Comparison of ENCODE assay signal across 14 mouse cellular contexts in the genomic region with DNA sequence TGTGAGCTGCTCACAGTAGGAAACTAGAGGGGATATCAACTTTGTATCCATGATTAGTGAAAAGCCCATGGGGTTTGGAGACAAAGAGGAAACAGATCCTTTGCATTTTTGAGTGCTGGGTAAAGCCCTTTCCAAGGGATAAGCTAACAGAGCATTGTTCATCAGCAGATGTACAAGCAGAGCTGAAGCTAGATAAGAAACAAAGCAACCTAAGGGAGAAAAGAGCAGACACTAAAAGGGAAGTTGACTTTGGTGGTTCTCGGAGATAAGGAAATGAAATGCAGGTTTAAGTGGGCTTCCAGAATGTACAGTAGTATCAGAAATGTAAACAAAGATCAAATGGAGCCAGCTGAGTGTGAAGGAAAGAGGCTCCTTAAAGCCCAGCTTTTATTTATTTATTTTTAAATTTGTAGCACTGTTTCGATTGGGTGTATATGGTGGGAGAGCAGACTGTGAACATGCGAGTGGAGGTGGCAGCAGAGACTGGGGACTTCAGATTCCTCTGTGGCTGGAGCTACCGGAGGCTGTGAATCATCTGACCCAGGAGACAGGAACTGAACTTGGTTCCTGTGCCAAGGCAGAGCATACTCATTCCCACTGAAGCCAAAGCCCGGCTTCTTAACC.
DNase-seq lines count a peak whose midpoint lies in the region; ATAC-seq and TF ChIP-seq lines count a peak whose summit lies in the region.
"Had no signal": no experiment of that assay in that cellular context is flagged by ENCODE, and none has a peak within 500 bp of the region (broad histone marks: within the 10 kb centered on the region; RNA-seq: fewer than 3 reads in every experiment).

No protein-coding gene starts in this region.

- peak; percentile 61; the same call in 1 of the 2 replicates for ATAC-seq in heart, embryonic 11.5 days (replicated peaks; ENCODE audit: insufficient number of reproducible peaks, low FRiP score, low TSS enrichment)
- peak; percentile 47; the same call in 1 of the 2 replicates for ATAC-seq in lung, embryonic 16.5 days (ENCODE audit: low read depth)
- ATAC-seq in megakaryocyte, adult 5-6 weeks (ENCODE audit: poor library complexity, severe bottlenecking): 0 out of 2 replicates have a peak, but pooled peaks have one; percentile 35
- ATAC-seq: forebrain, embryonic 13.5 days had no signal

- no peaks in the 10 kb centered on the region for H3K36me3 ChIP-seq in heart, embryonic 11.5 days (ENCODE audit: control insufficient read depth, insufficient read depth, low read length)
- no peaks in the 10 kb centered on the region for H3K36me3 ChIP-seq in lung, embryonic 16.5 days (ENCODE audit: control insufficient read depth, insufficient read depth, low read length)
- H3K36me3 ChIP-seq: lung, embryonic 15.5 days had no signal

- no peak overlapping the region for H3K27ac ChIP-seq in heart, embryonic 11.5 days (ENCODE audit: low read depth, low read length)
- no peak overlapping the region for H3K27ac ChIP-seq in lung, embryonic 16.5 days (ENCODE audit: low read length)
- H3K27ac ChIP-seq: forebrain, embryonic 13.5 days; lung, embryonic 15.5 days had no signal

- H3K4me1 ChIP-seq in heart, embryonic 11.5 days (ENCODE audit: control insufficient read depth, insufficient read depth, low read length): peaks cover 8% of the 10 kb centered on the region; the same call in 1 of the 2 replicates
- H3K4me1 ChIP-seq in lung, embryonic 16.5 days (replicated peaks; ENCODE audit: control insufficient read depth, insufficient read depth, low read length): peaks cover 6% of the 10 kb centered on the region
- H3K4me1 ChIP-seq: forebrain, embryonic 13.5 days had no signal

- H3K9me3 ChIP-seq in heart, embryonic 11.5 days (replicated peaks; ENCODE audit: control insufficient read depth, low read length): no peaks in the 10 kb centered on the region
- no peaks in the 10 kb centered on the region for H3K9me3 ChIP-seq in lung, embryonic 16.5 days (ENCODE audit: control insufficient read depth, low read length)
- H3K9me3 ChIP-seq: forebrain, embryonic 13.5 days; lung, embryonic 15.5 days had no signal

- no peak for TF ChIP-seq POLR2A in brain, embryonic 14.5 days (IDR thresholded peaks at IDR 0.05; ENCODE audit: borderline replicate concordance, extremely low read depth, insufficient read depth, insufficient read length, poor library complexity, severe bottlenecking)

- WGBS in heart, embryonic 11.5 days (ENCODE audit: insufficient replicate concordance): 17% methylated on average over 5 of the region's 5 CpGs
- 5% methylated on average over 5 of the region's 5 CpGs for WGBS in lung, embryonic 16.5 days

- intact Hi-C loops in heart, postnatal 25 days (cut with DNase I): no loop called here
- intact Hi-C loops in left cerebral cortex, postnatal 25 days (cut with DNase I): no loop called here

- no peak overlapping the region for H3K9ac ChIP-seq in heart, embryonic 11.5 days (ENCODE audit: low read depth, low read length)
- no peak overlapping the region for H3K9ac ChIP-seq in lung, embryonic 16.5 days (ENCODE audit: low read length)
- H3K9ac ChIP-seq: forebrain, embryonic 13.5 days; lung, embryonic 15.5 days had no signal

- DNase-seq in heart, postnatal 25 days (ENCODE audit: low spot score): no peak
- DNase-seq in lung, postnatal 14 days: no peak
- DNase-seq in brain, embryonic 14.5 days (ENCODE audit: low read depth): peak; percentile 15
- DNase-seq in left cerebral cortex, postnatal 25 days (ENCODE audit: low spot score in 2 of 2): no peak
- DNase-seq in gastrocnemius, adult 8-10 months (ENCODE audit: low spot score in 2 of 2): no peak
- DNase-seq: adrenal gland, postnatal 10 days; cerebellum, adult 11-12 months; gastrocnemius, postnatal 14 days; spleen, adult 18-20 months had no signal

- no peaks in the 10 kb centered on the region for H3K27me3 ChIP-seq in heart, embryonic 11.5 days (ENCODE audit: control insufficient read depth, insufficient read depth, low read length)
- H3K27me3 ChIP-seq in lung, embryonic 16.5 days (ENCODE audit: control insufficient read depth, insufficient read depth, low read depth, low read length): no peaks in the 10 kb centered on the region
- H3K27me3 ChIP-seq: forebrain, embryonic 13.5 days; lung, embryonic 15.5 days had no signal

- no peak overlapping the region for H3K4me3 ChIP-seq in heart, embryonic 11.5 days (ENCODE audit: low read depth, low read length)
- H3K4me3 ChIP-seq in lung, embryonic 16.5 days (ENCODE audit: low read length): no peak overlapping the region
- H3K4me3 ChIP-seq: forebrain, embryonic 13.5 days; lung, embryonic 15.5 days had no signal

- TF ChIP-seq CTCF in brain, embryonic 14.5 days (IDR thresholded peaks at IDR 0.05; ENCODE audit: borderline replicate concordance, extremely low read depth, insufficient read depth, insufficient read length): no peak

- no peak overlapping the region for H3K4me2 ChIP-seq in heart, embryonic 11.5 days
- no peak overlapping the region for H3K4me2 ChIP-seq in lung, embryonic 16.5 days (ENCODE audit: low read depth, low read length)
- H3K4me2 ChIP-seq: forebrain, embryonic 13.5 days; lung, embryonic 15.5 days had no signal
